Mouse (Mus musculus): ENCODE results near the gene Rab38. TPM values are rescaled to one million over a fixed set of nuclear protein-coding genes. Genes with fewer than 3 reads are reported as not detected.

Gene Rab38
- polyA plus RNA-seq, 1 experiment from 2014 or later = 3.8 TPM

GRCm38 (mm10) chr7:88527100-88527671 lies 97.1 kb downstream of the Rab38 start:
- DNase-seq (ENCODE audit: low spot score) = no peak

- DNase-seq (ENCODE audit: low spot score) = no peak
Observed at GRCm38 (mm10) chr7:88536127-88536531, 106.1 kb downstream of the Rab38 start.

- DNase-seq (ENCODE audit: low spot score) = no peak
Observed at GRCm38 (mm10) chr7:88536743-88537142, 106.7 kb downstream of the Rab38 start.

Other genes with a start within 250 kb of the Rab38 start
- gene Ctsc, start 152.2 kb upstream of the Rab38 start, polyA plus RNA-seq (2015; fragmentation: Nextera tagmentation; extraction: Ambion mirVana) = 77.2 and 81.8 TPM in 2 replicates

All from thymus, postnatal 0 days (tissue).